Mouse (Mus musculus) heart, adult 9 months (tissue): ENCODE results near the gene Hk2.
"Not testable (repeated sequence)": the region's sequence is repeated elsewhere in the genome, so short reads cannot be mapped to it uniquely, and the experiment has no call there.

ENCODE experiments used
- DNase-seq, 2 experiments: peaks; one replicate each; pipeline ENCODE4 v3.0.0; 2022; ENCODE audit warnings: low spot score in 2 of 2

Hk2 gene

GRCm38 (mm10) chr6:82689474-82689873 is 84.8 kb downstream of the Hk2 start:
- DNase-seq: no peak

- not testable (repeated sequence) for DNase-seq
Measured at GRCm38 (mm10) chr6:82688586-82688985, 85.7 kb downstream of the Hk2 start.

GRCm38 (mm10) chr6:82684136-82684535 is 90.1 kb downstream of the Hk2 start:
- DNase-seq: no peak

- DNase-seq: not testable (repeated sequence)
Measured at GRCm38 (mm10) chr6:82679286-82679685, 95.0 kb downstream of the Hk2 start.

- not testable (repeated sequence) for DNase-seq
Measured at GRCm38 (mm10) chr6:82677629-82678028, 96.6 kb downstream of the Hk2 start.
